Mouse (Mus musculus): ENCODE data around the gene Srrm4. TPM values are rescaled to one million over a fixed set of nuclear protein-coding genes. Genes with fewer than 3 reads are reported as not detected.

Srrm4 gene
- polyA plus RNA-seq, 1 experiment, result 0.06 TPM

DNA sequence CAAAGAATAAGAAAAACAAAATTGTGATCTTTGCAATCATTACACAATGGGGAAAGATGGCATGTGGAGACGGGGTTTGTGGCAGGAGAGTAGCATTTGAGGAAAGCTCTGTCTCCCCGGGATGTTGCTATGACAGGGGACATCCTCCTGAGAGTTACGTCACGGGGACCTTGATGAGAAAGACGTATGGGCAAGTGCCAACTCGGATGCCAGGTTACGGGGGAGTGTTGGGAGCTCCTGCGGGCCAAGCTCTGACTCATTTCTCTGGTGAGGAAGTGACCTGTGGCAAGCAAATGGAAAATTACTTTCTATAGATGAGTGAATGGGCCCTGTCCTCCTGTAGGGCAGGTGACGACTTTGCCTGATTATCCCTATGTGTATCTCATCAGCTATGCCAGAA, 26.0 kb downstream of the Srrm4 start:
- Histone ChIP-seq H3K4me3 (ENCODE audit: insufficient read depth, poor library complexity, severe bottlenecking) (no peak overlapping the region), H3K79me2 (ENCODE audit: control insufficient read depth, insufficient read depth) (no peaks in the 10 kb centered on the region), H3ac (ENCODE audit: control insufficient read depth, insufficient read length, low read depth) (no peak overlapping the region), H3K79me3 (ENCODE audit: low read depth) (no peaks in the 10 kb centered on the region), H3K27me3 (ENCODE audit: control insufficient read depth, insufficient read depth, insufficient read length) (no peaks in the 10 kb centered on the region), H3K36me3 (ENCODE audit: control insufficient read depth, insufficient read depth) (no peaks in the 10 kb centered on the region)
- TF ChIP-seq MYOG (IDR thresholded peaks at IDR 0.05; ENCODE audit: control insufficient read depth, extremely low read depth, insufficient read length), result no peak
- TF ChIP-seq USF1 (IDR thresholded peaks at IDR 0.05; ENCODE audit: low read depth), result no peak
- TF ChIP-seq MYOD1 (IDR thresholded peaks at IDR 0.05; ENCODE audit: control insufficient read depth, insufficient read length, low read depth), result no peak
- no peak for TF ChIP-seq CTCF (IDR thresholded peaks at IDR 0.05; ENCODE audit: control insufficient read depth, insufficient read depth, insufficient read length)
- no peak for TF ChIP-seq MAX (IDR thresholded peaks at IDR 0.05)
- TF ChIP-seq FOSL1 (IDR thresholded peaks at IDR 0.05; ENCODE audit: insufficient read depth, low read length, poor library complexity, severe bottlenecking), result no peak
- TF ChIP-seq CEBPB (IDR thresholded peaks at IDR 0.05; ENCODE audit: low read depth), result no peak

DNA sequence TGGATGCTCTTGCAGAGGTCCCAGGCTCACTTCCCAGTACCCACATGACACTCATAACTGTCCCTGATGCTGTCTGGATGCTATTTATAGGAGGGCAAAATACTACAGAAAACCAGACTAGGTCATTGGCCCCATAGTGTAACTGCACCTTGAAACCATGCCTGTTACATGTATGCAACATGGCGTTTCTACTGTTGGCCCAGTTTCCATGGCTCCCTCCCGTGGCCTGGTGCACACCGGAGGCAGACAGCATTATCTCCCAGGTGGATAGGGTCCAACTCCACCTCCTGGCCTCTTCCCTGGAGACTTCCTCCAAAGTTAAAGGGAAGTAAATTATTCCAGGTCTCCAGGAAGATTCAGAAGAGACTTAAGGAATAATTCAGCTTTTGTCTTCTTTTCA, 27.2 kb downstream of the Srrm4 start:
- Histone ChIP-seq H3K27me3 (ENCODE audit: control insufficient read depth, insufficient read depth, insufficient read length) (no peaks in the 10 kb centered on the region), H3K79me2 (ENCODE audit: control insufficient read depth, insufficient read depth) (no peaks in the 10 kb centered on the region), H3ac (ENCODE audit: control insufficient read depth, insufficient read length, low read depth) (no peak overlapping the region), H3K79me3 (ENCODE audit: low read depth) (no peaks in the 10 kb centered on the region), H3K4me3 (ENCODE audit: insufficient read depth, poor library complexity, severe bottlenecking) (no peak overlapping the region), H3K36me3 (ENCODE audit: control insufficient read depth, insufficient read depth) (no peaks in the 10 kb centered on the region)
- TF ChIP-seq MAX (IDR thresholded peaks at IDR 0.05) (no peak), CEBPB (IDR thresholded peaks at IDR 0.05; ENCODE audit: low read depth) (no peak), USF1 (IDR thresholded peaks at IDR 0.05; ENCODE audit: low read depth) (no peak), CTCF (IDR thresholded peaks at IDR 0.05; ENCODE audit: control insufficient read depth, insufficient read depth, insufficient read length) (no peak), FOSL1 (IDR thresholded peaks at IDR 0.05; ENCODE audit: insufficient read depth, low read length, poor library complexity, severe bottlenecking) (no peak), MYOG (IDR thresholded peaks at IDR 0.05; ENCODE audit: control insufficient read depth, extremely low read depth, insufficient read length) (no peak), MYOD1 (IDR thresholded peaks at IDR 0.05; ENCODE audit: control insufficient read depth, insufficient read length, low read depth) (no peak)

DNA sequence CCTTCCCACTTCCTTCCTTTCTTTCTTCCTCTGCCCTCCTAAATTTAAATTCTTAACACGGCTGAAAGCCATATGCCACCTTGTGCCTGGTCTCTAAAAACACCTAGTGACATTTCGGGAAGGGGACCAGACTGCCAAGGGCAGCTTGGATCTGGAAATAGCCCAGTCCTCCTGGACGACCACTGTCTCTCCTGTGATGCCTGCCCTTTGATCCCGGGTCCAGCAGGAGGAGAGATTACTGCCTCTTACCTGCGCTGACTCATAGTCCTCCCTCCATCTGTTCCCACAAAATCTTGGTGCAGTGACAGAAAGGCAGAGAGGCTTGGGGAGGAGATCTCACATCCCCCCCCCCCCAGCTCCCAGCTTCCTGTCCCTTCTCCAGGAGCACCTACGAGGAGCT, 27.9 kb downstream of the Srrm4 start:
- no peaks in the 10 kb centered on the region for H3K79me2 ChIP-seq (ENCODE audit: control insufficient read depth, insufficient read depth)
- no peak for TF ChIP-seq USF1 (IDR thresholded peaks at IDR 0.05; ENCODE audit: low read depth)
- no peak for TF ChIP-seq CTCF (IDR thresholded peaks at IDR 0.05; ENCODE audit: control insufficient read depth, insufficient read depth, insufficient read length)
- TF ChIP-seq FOSL1 (IDR thresholded peaks at IDR 0.05; ENCODE audit: insufficient read depth, low read length, poor library complexity, severe bottlenecking), result no peak
- TF ChIP-seq MYOG (IDR thresholded peaks at IDR 0.05; ENCODE audit: control insufficient read depth, extremely low read depth, insufficient read length), result no peak
- TF ChIP-seq MYOD1 (IDR thresholded peaks at IDR 0.05; ENCODE audit: control insufficient read depth, insufficient read length, low read depth), result no peak
- TF ChIP-seq MAX (IDR thresholded peaks at IDR 0.05), result no peak
- no peak for TF ChIP-seq CEBPB (IDR thresholded peaks at IDR 0.05; ENCODE audit: low read depth)
- no peaks in the 10 kb centered on the region for H3K27me3 ChIP-seq (ENCODE audit: control insufficient read depth, insufficient read depth, insufficient read length)
- no peak overlapping the region for H3K4me3 ChIP-seq (ENCODE audit: insufficient read depth, poor library complexity, severe bottlenecking)
- H3K79me3 ChIP-seq (ENCODE audit: low read depth), result no peaks in the 10 kb centered on the region
- no peaks in the 10 kb centered on the region for H3K36me3 ChIP-seq (ENCODE audit: control insufficient read depth, insufficient read depth)
- no peak overlapping the region for H3ac ChIP-seq (ENCODE audit: control insufficient read depth, insufficient read length, low read depth)

DNA sequence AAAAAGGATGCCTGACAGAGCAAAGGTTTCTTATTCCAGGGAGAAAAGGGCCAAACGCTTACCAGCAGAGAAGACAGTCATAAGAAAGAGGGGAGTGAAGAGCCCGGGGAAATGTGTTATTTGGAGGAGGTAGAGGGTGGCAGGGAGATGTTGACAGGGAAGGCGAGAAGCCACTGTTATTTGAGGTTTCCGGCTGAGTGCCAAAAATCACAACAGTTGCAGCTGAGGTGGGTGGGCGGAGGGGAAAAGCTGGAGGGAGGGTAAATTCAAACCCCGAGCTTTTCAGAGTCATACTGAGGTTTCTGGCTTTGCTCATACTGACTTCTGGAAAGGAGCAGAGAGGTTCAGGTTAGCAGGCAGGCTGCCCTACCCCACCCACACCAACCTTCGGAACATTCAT, 32.5 kb downstream of the Srrm4 start:
- TF ChIP-seq MYOD1 (IDR thresholded peaks at IDR 0.05; ENCODE audit: control insufficient read depth, insufficient read length, low read depth) (no peak), MYOG (IDR thresholded peaks at IDR 0.05; ENCODE audit: control insufficient read depth, extremely low read depth, insufficient read length) (no peak), CTCF (IDR thresholded peaks at IDR 0.05; ENCODE audit: control insufficient read depth, insufficient read depth, insufficient read length) (no peak)
- Histone ChIP-seq H3K36me3 (ENCODE audit: control insufficient read depth, insufficient read depth) (no peaks in the 10 kb centered on the region), H3K79me3 (ENCODE audit: low read depth) (no peaks in the 10 kb centered on the region), H3K27me3 (ENCODE audit: control insufficient read depth, insufficient read depth, insufficient read length) (no peaks in the 10 kb centered on the region), H3ac (ENCODE audit: control insufficient read depth, insufficient read length, low read depth) (no peak overlapping the region), H3K4me3 (ENCODE audit: insufficient read depth, poor library complexity, severe bottlenecking) (no peak overlapping the region), H3K79me2 (ENCODE audit: control insufficient read depth, insufficient read depth) (no peaks in the 10 kb centered on the region)

DNA sequence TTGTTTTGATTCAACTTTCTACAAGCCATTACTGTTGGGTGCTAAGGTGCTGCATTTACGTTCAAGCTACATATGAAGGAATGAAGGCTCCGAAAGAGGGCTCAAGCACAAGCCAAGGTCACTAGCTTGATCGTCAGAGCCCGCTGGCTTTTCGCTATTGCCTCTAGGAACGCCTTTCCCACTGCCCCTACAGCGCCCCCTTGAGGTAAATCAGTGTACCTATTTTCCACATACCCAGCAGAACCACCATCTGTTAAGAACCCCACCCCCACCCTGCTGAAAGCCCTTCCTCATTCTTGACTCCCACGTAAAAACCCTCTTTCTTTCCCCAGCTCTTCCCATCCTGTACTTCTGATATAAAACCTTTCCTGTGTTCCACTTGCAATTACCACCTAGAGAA, 35.0 kb downstream of the Srrm4 start:
- Histone ChIP-seq H3K4me3 (ENCODE audit: insufficient read depth, poor library complexity, severe bottlenecking) (no peak overlapping the region), H3K27me3 (ENCODE audit: control insufficient read depth, insufficient read depth, insufficient read length) (no peaks in the 10 kb centered on the region), H3ac (ENCODE audit: control insufficient read depth, insufficient read length, low read depth) (no peak overlapping the region), H3K79me3 (ENCODE audit: low read depth) (no peaks in the 10 kb centered on the region), H3K36me3 (ENCODE audit: control insufficient read depth, insufficient read depth) (no peaks in the 10 kb centered on the region), H3K79me2 (ENCODE audit: control insufficient read depth, insufficient read depth) (no peaks in the 10 kb centered on the region)
- no peak for TF ChIP-seq CEBPB (IDR thresholded peaks at IDR 0.05; ENCODE audit: low read depth)
- TF ChIP-seq CTCF (IDR thresholded peaks at IDR 0.05; ENCODE audit: control insufficient read depth, insufficient read depth, insufficient read length), result no peak

DNA sequence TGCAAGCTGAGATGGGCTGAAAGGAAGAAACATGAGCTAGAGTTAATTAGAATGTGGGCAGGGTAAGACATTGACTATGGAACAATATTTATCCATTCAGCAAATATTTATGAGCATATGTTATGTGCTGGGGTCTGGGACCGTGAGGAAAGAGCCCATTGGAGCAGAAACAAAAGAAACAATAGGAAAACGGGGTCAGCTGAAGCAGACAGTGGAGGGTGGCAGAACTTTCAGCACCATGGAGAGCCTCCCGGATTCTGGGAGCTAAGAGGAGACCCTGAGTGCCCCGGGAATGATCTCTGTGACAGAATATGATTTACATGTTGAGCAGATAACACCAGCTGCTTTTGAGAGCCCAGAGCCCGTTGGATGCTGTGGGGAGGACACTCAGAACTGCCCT, 37.7 kb downstream of the Srrm4 start:
- no peak overlapping the region for H3K4me3 ChIP-seq (ENCODE audit: insufficient read depth, poor library complexity, severe bottlenecking)
- H3K27me3 ChIP-seq (ENCODE audit: control insufficient read depth, insufficient read depth, insufficient read length), result no peaks in the 10 kb centered on the region
- no peak for TF ChIP-seq MYOD1 (IDR thresholded peaks at IDR 0.05; ENCODE audit: control insufficient read depth, insufficient read length, low read depth)
- TF ChIP-seq MYOG (IDR thresholded peaks at IDR 0.05; ENCODE audit: control insufficient read depth, extremely low read depth, insufficient read length), result no peak
- TF ChIP-seq MAX (IDR thresholded peaks at IDR 0.05), result no peak
- no peak for TF ChIP-seq USF1 (IDR thresholded peaks at IDR 0.05; ENCODE audit: low read depth)
- no peak for TF ChIP-seq FOSL1 (IDR thresholded peaks at IDR 0.05; ENCODE audit: insufficient read depth, low read length, poor library complexity, severe bottlenecking)
- no peak for TF ChIP-seq CTCF (IDR thresholded peaks at IDR 0.05; ENCODE audit: control insufficient read depth, insufficient read depth, insufficient read length)
- no peak for TF ChIP-seq CEBPB (IDR thresholded peaks at IDR 0.05; ENCODE audit: low read depth)
- no peak overlapping the region for H3ac ChIP-seq (ENCODE audit: control insufficient read depth, insufficient read length, low read depth)
- H3K36me3 ChIP-seq (ENCODE audit: control insufficient read depth, insufficient read depth), result no peaks in the 10 kb centered on the region
- H3K79me3 ChIP-seq (ENCODE audit: low read depth), result no peaks in the 10 kb centered on the region
- H3K79me2 ChIP-seq (ENCODE audit: control insufficient read depth, insufficient read depth), result no peaks in the 10 kb centered on the region

Data from C2C12 (cell line).